Mouse (Mus musculus): ENCODE data around the gene Olfr62.
A peak's percentile ranks its signal among the peaks of the same experiment; 100 is the strongest.

The Olfr62 gene

GRCm38 (mm10) chr4:118658652-118659051, at the start of gene Olfr62:
TSS of gene Olfr62 (plus strand) at chr4:118658952.
- DNase-seq, result no peak

GRCm38 (mm10) chr4:118609836-118610235, 48.9 kb upstream of the Olfr62 start:
- no peak for DNase-seq

- peak; percentile 59 for DNase-seq
Measured at GRCm38 (mm10) chr4:118612619-118613018, 46.1 kb upstream of the Olfr62 start.

- DNase-seq, result no peak
Measured at GRCm38 (mm10) chr4:118615412-118615811, 43.3 kb upstream of the Olfr62 start.

GRCm38 (mm10) chr4:118620279-118620966, 38.3 kb upstream of the Olfr62 start, which contains the start of the genes Cfap57 and Ebna1bp2:
TSS of gene Cfap57 (minus strand) at chr4:118620777.
TSS of gene Ebna1bp2 (plus strand) at chr4:118620799.
- DNase-seq, result peak; percentile 90

GRCm38 (mm10) chr4:118620967-118621320, 37.8 kb upstream of the Olfr62 start:
- DNase-seq, result no peak

- no peak for DNase-seq
Measured at GRCm38 (mm10) chr4:118621781-118622180, 37.0 kb upstream of the Olfr62 start.

- no peak for DNase-seq
Measured at GRCm38 (mm10) chr4:118630261-118630660, 28.5 kb upstream of the Olfr62 start.

GRCm38 (mm10) chr4:118642346-118643190, 16.2 kb upstream of the Olfr62 start:
- no peak for DNase-seq

GRCm38 (mm10) chr4:118645234-118645633, 13.5 kb upstream of the Olfr62 start:
- peak; percentile 63 for DNase-seq

GRCm38 (mm10) chr4:118687086-118687485, 28.3 kb downstream of the Olfr62 start:
- peak; percentile 1 for DNase-seq

- DNase-seq, result no peak
Measured at GRCm38 (mm10) chr4:118692412-118692973, 33.7 kb downstream of the Olfr62 start, which contains the start of gene Olfr1342. TSS of gene Olfr1342 (minus strand) at chr4:118692756.

- DNase-seq, result no peak
Measured at GRCm38 (mm10) chr4:118693812-118694211, 35.1 kb downstream of the Olfr62 start.

GRCm38 (mm10) chr4:118703223-118703622, 44.5 kb downstream of the Olfr62 start, which contains the start of gene Olfr1341:
TSS of gene Olfr1341 (plus strand) at chr4:118703523.
- DNase-seq, result no peak

- DNase-seq, result no peak
Measured at GRCm38 (mm10) chr4:118708086-118708485, 49.3 kb downstream of the Olfr62 start.

GRCm38 (mm10) chr4:118711656-118712055, 52.9 kb downstream of the Olfr62 start:
- no peak for DNase-seq

Data from lung, postnatal 14 days (tissue).